Mouse (Mus musculus) left cerebral cortex, adult 2 months (tissue): Measurements from ENCODE around the gene Slc10a6. TPM values are rescaled to one million over a fixed set of nuclear protein-coding genes. Genes with fewer than 3 reads are reported as not detected.

Experiments used
- DNase-seq, 2 experiments: peaks; one replicate each; pipeline ENCODE4 v3.0.0; 2021 to 2022; ENCODE audit warnings: low spot score in 2 of 2, mixed read lengths in 1 of 2; ENCODE audit errors: extremely low spot score in 1 of 2
- H3K27ac ChIP-seq: fragments of 200-600 bp; 2 replicates; pipeline ENCODE4 v1.8.1; 2022
- H3K4me3 ChIP-seq: fragments of 200-600 bp; 2 replicates; pipeline ENCODE4 v1.8.1; 2022
- CTCF ChIP-seq: fragments of 200-600 bp; IDR thresholded peaks from 2 replicates; pipeline ENCODE4 v1.8.1; 2022; ENCODE audit warnings: antibody characterized with exemption, mild to moderate bottlenecking, moderate library complexity
- intact Hi-C: fragments of 180-260 bp; cut with DNase I; formaldehyde crosslinking; loops from one replicate; pipeline ENCODE4 v1.15.1; 2025
- long read RNA-seq, 2 experiments: library from polyadenylated mRNA; stranded (forward); transcript quantifications; one replicate each; pipeline ENCODE4 v2.0.0; 2021; ENCODE audit warnings: borderline mapping rate in 2 of 2
- total RNA-seq, 2 experiments: library from RNA; stranded (reverse); gene quantifications; 2 replicates each; pipeline ENCODE4 v1.2.3; 2021

Gene Slc10a6
- total RNA-seq: under 1 TPM in 1 of 2 experiments, not detected in 1; 0.21 TPM
- long read RNA-seq, experiment 1: 0 reads
- long read RNA-seq, experiment 2, partial matches to known transcripts: 0 of 1 reads
- long read RNA-seq, experiment 2, other reads (novel, unspliced or antisense): 0 of 1 reads

DNA sequence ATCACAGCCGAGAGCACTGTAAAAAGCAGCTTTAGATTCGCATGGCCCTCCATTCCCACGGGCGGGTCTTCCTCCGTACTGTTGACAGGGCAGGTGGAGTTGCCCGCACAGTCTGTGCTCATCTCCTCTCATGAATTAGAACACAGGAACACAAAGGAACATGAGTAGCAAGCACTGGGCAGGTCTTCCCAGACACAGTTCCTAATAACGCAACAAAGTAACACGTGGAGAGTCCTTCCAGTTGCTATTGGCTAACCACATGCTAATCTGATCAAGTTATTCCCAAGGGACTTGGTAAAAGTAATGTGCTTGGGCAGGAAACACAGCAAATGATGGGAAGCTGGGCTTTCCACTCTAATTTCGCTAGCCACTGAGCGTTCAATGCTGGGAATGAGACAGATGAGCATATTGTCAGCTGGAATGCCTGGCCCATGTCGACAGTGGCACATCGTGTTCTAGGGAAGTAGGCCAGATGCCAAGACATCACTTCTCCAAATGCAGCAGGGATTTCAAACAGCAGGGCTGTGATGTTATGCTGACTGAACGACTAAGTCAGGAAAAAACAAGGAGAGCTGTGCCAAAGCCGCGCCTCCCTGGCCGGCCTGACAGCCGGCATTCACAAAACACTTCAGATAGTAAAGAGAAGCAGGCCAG, at the start of gene Slc10a6:
Gene Slc10a6, minus strand, starts transcription at position 293 of the 654 bp plus-strand sequence.
- Histone ChIP-seq H3K4me3 (no peak within 1 kb of the TSS), H3K27ac (no peak within 1 kb of the TSS)
- TF ChIP-seq CTCF: no peak
- intact Hi-C loops: no loop called here
- peak; percentile 29 to 40 for DNase-seq

DNA sequence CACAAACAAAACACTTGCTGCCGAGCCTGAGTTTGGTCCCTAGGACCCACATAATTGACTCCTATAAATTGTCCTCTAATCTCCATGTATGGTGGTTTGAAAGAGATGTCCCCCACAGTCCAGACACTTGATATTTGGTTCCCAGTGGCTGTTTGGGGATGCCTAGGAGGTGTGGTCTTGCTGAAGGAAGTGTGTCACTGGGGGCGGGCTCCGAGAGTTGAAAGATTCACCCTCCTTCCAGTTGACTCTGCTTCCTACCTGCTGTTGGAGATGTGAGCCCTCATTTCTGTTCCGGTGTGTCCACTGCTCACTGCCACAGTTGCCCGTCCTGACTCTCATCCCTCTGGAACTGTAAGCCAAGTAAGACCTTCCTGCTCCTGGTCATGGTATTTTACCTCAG, 49.8 kb upstream of the Slc10a6 start:
- no peak for DNase-seq
- no peak for TF ChIP-seq CTCF
- intact Hi-C loops: no loop called here

DNA sequence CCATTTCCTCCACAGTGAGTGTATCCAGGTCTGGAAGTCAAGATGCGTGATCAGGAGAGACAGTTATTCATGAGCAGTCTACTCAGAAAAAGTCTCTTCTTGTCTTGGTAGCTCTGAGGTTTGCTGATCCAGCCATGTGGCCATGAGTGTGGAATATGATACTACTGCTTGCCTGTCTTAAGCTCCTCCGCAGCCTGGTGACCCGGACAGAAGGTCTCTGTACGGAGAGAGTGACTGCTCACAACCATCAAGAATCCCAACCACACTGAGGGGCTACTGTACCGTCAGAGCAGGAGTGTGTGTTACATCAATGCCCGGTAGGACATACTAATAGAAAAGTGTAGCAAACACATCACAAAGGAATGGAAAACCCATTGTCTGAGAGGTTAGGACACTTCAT, 48.7 kb upstream of the Slc10a6 start:
- DNase-seq: no peak
- TF ChIP-seq CTCF: no peak
- Histone ChIP-seq H3K27ac (no peak overlapping the region), H3K4me3 (no peak overlapping the region)
- intact Hi-C loops: no loop called here

More for the DNA sequence above, 49.8 kb upstream of the Slc10a6 start:
- Histone ChIP-seq H3K27ac (no peak overlapping the region), H3K4me3 (no peak overlapping the region)

DNA sequence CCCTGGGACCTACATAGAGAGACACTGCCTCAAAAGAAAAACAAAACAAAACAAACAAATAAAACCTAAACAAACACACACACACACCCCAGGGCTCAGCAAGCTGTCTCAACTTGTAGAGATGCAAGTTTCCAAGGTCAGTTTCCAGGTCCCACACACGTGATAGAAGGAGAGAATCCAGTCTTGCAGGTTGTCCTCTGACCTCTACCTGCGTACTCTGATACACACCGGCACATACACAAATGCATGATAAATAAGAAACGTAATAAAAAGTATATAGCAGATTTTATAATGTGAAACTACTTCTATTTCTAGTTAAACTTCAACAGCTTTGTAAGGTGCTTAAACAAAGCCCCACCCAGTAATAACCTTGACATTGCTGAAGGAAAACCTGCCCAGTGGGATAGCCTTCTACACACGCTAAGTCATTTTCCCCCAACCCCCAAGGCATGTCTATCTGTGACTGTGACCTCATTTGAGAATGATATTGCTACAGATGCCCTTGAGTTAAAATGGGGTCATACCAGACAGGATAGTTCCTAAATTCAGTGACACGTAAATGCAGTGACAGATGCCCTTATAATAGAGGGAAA, 47.2 kb upstream of the Slc10a6 start:
- Histone ChIP-seq H3K27ac (no peak overlapping the region), H3K4me3 (no peak overlapping the region)
- DNase-seq: no peak
- TF ChIP-seq CTCF: no peak
- intact Hi-C loops: no loop called here

DNA sequence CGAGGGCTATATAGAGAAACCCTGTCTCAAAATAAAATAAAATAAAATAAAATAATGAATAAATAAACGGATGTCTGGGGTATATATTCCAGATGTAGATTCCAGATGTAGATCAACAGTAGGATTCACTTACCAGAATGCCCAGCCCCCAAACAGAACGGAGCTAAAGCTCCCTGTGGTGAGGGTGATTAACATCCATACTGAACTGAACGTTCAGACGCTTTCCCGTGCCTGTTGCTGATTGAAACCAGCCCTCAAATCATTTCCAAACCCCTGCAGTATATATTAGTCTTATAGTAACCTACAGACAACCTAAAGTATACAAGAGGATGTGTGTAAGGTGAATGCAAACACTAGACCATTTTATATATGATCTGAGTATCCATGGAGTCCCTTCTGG, 45.3 kb upstream of the Slc10a6 start:
- intact Hi-C loops: no loop called here
- no peak for DNase-seq
- H3K4me3 ChIP-seq: no peak overlapping the region
- H3K27ac ChIP-seq: no peak overlapping the region
- no peak for TF ChIP-seq CTCF

DNA sequence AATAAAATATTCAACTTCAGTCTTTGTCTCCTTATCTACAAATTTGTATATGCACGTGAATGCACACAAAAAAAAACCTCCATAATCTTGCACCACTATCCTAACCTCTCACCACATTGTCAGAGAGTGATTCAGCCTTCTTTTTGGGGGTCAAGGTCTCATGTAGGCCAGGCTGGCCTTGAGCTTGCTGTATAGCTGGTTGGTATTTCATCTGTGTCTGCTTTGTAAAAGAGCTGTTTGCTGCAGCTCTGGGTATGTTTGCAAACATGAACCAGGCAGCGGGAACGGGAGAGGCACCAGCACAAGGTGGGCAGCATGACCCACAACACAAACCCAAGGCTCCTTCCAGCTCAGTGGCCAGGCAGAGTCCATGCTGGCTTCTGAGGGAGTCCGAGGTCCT, 44.4 kb upstream of the Slc10a6 start:
- Histone ChIP-seq H3K27ac (no peak overlapping the region), H3K4me3 (no peak overlapping the region)
- no peak for TF ChIP-seq CTCF
- no peak for DNase-seq
- intact Hi-C loops: no loop called here

DNA sequence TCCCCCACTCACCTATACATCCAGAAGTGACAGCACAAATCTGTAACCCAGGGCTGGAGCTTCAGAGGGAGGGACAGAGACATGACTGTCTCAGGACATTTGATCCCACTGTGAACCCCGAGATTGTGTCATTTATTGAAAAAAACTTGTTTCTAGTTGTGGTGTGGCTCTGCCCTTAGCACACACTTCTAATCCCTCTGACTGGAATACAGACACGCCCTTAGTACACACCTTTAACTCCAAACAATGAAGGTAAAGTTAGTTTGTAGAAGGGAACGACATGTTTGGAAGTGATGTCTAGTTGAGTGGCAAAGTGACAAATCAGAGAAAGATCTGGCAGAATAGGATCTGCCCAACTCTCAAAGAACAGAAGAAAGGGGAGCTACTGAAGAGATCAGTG, 42.7 kb upstream of the Slc10a6 start:
- Histone ChIP-seq H3K4me3 (no peak overlapping the region), H3K27ac (no peak overlapping the region)
- no peak for TF ChIP-seq CTCF
- intact Hi-C loops: no loop called here
- DNase-seq: no peak

DNA sequence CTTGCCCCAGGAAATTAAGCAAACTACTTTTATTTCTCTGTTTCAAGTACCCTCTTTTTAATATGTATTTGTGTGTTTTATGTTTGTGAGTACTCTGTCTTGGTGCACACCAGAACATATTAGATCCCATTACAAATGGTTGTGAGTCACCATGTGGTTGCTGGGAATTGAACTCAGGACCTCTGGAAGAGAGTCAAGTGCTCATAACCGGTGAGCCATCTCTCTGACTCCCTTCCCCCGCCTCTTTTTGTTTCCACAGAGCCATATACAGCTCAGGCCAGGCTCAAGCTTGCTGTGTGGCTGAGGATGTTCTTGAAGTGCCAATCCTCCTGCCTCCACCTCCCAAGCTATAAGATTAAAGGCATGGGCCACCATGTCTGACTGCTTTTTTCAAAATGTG, 36.7 kb upstream of the Slc10a6 start:
- no peak overlapping the region for H3K27ac ChIP-seq
- TF ChIP-seq CTCF: no peak
- intact Hi-C loops: no loop called here
- no peak overlapping the region for H3K4me3 ChIP-seq
- DNase-seq: no peak

DNA sequence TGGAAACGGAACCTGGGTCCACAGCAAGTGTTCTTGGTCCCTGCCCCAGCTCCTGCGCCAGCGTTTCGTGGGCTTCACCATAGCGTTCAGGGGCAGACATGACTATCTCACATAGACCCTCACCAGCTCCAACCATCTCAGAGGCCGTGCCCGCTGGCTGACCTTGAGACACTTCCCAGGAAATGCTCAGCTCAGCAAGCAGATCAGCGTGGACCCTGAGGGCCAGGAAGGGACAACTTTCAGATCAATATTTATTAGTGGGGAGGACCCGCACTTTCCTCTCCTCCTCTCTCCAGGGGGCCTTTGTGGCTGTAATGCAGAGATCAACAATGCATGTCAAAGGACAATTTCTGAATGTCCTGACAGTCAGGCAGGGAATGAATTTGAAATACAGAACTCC, 35.7 kb upstream of the Slc10a6 start:
- Histone ChIP-seq H3K27ac (no peak overlapping the region), H3K4me3 (no peak overlapping the region)
- DNase-seq: no peak
- no peak for TF ChIP-seq CTCF
- intact Hi-C loops: no loop called here

DNA sequence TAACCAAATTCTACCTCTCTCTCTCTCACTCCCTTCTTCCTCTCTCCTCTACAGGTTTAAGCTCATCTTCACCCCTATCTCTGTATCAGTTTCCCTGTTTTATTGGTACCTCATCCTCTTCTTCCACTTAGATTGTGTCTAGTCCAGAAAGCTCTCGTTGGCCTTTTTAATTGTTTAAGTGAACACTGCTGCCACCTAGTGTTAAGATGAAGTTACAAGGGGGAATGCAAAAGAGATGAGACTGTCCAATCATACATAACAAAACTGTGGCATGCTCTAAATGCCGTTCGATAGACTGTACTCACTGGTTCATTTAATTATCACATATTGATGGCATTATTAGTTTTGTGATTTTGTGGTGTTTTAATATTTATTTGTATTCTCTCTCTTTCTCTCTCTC, 30.4 kb upstream of the Slc10a6 start:
- Histone ChIP-seq H3K4me3 (no peak overlapping the region), H3K27ac (no peak overlapping the region)
- intact Hi-C loops: loop anchor here (1.0 kb wide), 2 partner anchors 303 to 315 kb away; no protein-coding TSS in a partner anchor
- DNase-seq: no peak
- TF ChIP-seq CTCF: peak; percentile 75

DNA sequence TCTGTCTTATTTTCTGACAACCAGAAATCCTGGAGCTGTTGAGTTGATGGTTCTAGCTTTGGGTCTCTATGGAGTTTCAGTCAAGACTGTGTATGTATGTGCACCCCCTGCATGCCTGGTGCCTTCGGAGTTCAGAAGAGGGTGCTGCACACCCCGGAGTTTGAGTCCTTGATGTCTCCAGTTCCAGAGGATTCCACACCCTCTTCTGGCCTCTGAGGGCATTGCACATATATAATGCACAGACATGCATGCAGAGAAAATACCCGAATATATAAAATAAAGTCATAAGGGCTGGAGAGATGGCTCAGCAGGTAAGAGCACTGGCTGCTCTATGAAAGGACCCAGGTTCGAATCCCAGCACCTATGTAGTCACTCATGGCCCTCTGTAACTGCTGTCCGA, 29.7 kb upstream of the Slc10a6 start:
- intact Hi-C loops: loop anchor here (1.0 kb wide), 2 partner anchors 303 to 315 kb away; no protein-coding TSS in a partner anchor
- no peak overlapping the region for H3K4me3 ChIP-seq
- TF ChIP-seq CTCF: peak; percentile 16
- H3K27ac ChIP-seq: no peak overlapping the region
- no peak for DNase-seq

DNA sequence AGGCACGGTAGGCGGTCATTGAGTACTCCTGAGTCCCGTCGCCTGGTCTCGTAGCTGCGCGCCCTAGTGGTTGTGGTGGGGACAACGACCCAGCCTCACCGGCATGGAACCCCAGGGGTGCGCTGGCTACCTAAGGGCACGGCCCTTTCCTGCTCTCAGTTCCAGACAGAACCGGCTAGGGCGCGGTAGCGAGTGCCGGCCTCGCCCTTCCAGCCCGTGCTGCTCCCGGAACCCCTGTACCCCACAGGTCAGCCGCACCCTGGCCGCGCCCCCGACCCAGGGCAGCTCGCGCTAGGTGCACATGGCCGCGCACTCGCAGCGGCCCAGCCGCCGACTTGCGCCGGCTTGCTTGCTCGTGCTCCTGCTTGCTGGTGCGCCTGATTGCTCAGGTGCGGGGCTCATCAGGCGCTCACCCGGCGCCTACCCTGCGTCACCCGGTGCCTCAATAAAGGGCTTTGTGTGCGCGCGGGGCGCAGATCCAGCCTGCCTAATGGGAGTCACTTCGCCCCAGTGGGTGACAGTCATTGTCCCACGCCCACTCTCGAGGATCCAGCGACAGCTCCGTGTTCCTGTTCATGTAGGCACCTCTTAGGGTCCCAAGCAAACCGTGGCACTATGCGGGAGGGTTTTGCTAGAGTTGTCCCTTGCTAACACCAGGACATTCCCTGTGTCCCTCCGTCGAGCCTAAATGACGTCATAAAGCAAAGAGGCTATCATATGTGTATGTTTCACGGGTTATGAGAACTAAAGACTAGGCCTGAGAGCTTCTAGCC, 26.3 kb upstream of the Slc10a6 start, which contains the start of gene 1700016H13Rik:
Gene 1700016H13Rik, minus strand, starts transcription at position 665 of the 773 bp plus-strand sequence.
- intact Hi-C loops: no loop called here
- no peak within 1 kb of the TSS for H3K27ac ChIP-seq
- peak; percentile 49 for TF ChIP-seq CTCF
- H3K4me3 ChIP-seq: peak within 1 kb of the TSS; percentile 56
- DNase-seq: peak; percentile 52 to 62
